Mouse (Mus musculus): Measurements from ENCODE around the gene Igf2bp2.

The Igf2bp2 gene

GRCm38 (mm10) chr16:22162512-22163455 is at the start of gene Igf2bp2:
Gene Igf2bp2 (minus strand): TSS chr16:22163299.
- peak; percentile 74 to 84 for DNase-seq

GRCm38 (mm10) chr16:22203501-22203900 is 40.4 kb upstream of the Igf2bp2 start:
- DNase-seq = no peak

GRCm38 (mm10) chr16:22201858-22202257 is 38.8 kb upstream of the Igf2bp2 start:
- DNase-seq = no peak

GRCm38 (mm10) chr16:22200476-22200875 is 37.4 kb upstream of the Igf2bp2 start:
- no peak for DNase-seq

- DNase-seq = no peak
Measured at GRCm38 (mm10) chr16:22187366-22187765, 24.3 kb upstream of the Igf2bp2 start.

- DNase-seq = no peak
Measured at GRCm38 (mm10) chr16:22185411-22185810, 22.3 kb upstream of the Igf2bp2 start.

- DNase-seq = no peak
Measured at GRCm38 (mm10) chr16:22184113-22184512, 21.0 kb upstream of the Igf2bp2 start.

- no peak for DNase-seq
Measured at GRCm38 (mm10) chr16:22182286-22182685, 19.2 kb upstream of the Igf2bp2 start.

- DNase-seq = no peak
Measured at GRCm38 (mm10) chr16:22178793-22179192, 15.7 kb upstream of the Igf2bp2 start.

- no peak for DNase-seq
Measured at GRCm38 (mm10) chr16:22177999-22178398, 14.9 kb upstream of the Igf2bp2 start.

- no peak for DNase-seq
Measured at GRCm38 (mm10) chr16:22168731-22169130, 5.6 kb upstream of the Igf2bp2 start.

GRCm38 (mm10) chr16:22165556-22165955 is 2.5 kb upstream of the Igf2bp2 start:
- DNase-seq = no peak

GRCm38 (mm10) chr16:22164446-22164845 is 1.3 kb upstream of the Igf2bp2 start:
- no peak for DNase-seq

GRCm38 (mm10) chr16:22163456-22163851 is 355 bp upstream of the Igf2bp2 start:
- DNase-seq = peak; percentile 60 to 68

GRCm38 (mm10) chr16:22162066-22162511 is 1.0 kb downstream of the Igf2bp2 start:
- peak in 1 of 2 experiments; percentile 47 for DNase-seq

- peak; percentile 66 to 74 for DNase-seq
Measured at GRCm38 (mm10) chr16:22161351-22162065, 1.6 kb downstream of the Igf2bp2 start.

- DNase-seq = no peak
Measured at GRCm38 (mm10) chr16:22160386-22161145, 2.5 kb downstream of the Igf2bp2 start.

- no peak for DNase-seq
Measured at GRCm38 (mm10) chr16:22152941-22153444, 10.1 kb downstream of the Igf2bp2 start.

GRCm38 (mm10) chr16:22151706-22152315 is 11.3 kb downstream of the Igf2bp2 start:
- DNase-seq = peak; percentile 14 to 52

GRCm38 (mm10) chr16:22150421-22150820 is 12.7 kb downstream of the Igf2bp2 start:
- DNase-seq = no peak

GRCm38 (mm10) chr16:22149659-22150345 is 13.3 kb downstream of the Igf2bp2 start:
- DNase-seq = no peak

GRCm38 (mm10) chr16:22149076-22149475 is 14.0 kb downstream of the Igf2bp2 start:
- no peak for DNase-seq

Measured in kidney, postnatal 4 days (tissue).